Mouse (Mus musculus): ENCODE measurements around the gene Lrcol1.

DNA sequence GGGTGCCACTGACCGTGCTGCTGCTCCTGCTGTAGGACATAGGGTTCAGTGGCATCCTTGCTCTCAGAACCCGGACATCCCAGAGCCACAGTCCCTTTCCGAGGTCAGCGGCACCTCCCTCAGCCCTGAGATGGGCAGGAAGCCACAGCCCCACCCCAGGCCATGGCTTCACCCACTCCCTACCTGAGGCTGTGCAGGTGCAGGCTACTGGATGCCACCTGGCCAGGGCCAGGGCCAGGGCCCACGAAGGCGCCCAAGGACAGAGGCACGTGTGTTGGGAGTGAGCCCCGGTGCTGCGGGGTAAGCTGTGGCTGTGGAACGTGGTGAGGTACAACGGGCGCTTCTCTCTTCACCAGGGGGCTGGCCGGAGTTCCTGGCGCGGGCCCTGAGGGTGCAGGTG, 34.6 kb downstream of the Lrcol1 start:
- no peak for TF ChIP-seq CTCF (IDR thresholded peaks at IDR 0.05)
- no peak for TF ChIP-seq EP300 (IDR thresholded peaks at IDR 0.05; ENCODE audit: insufficient read depth, low read depth, low read length)

All from heart, adult 2 months (tissue).